Mouse (Mus musculus) heart, postnatal 25 days (tissue): ENCODE data around the gene Olfr1045. TPM values are rescaled to one million over a fixed set of nuclear protein-coding genes. Genes with fewer than 3 reads are reported as not detected.
"Not testable (repeated sequence)": the region's sequence is repeated elsewhere in the genome, so short reads cannot be mapped to it uniquely, and the experiment has no call there.

Experiments
- DNase-seq: peaks from one replicate; pipeline ENCODE4 v3.0.0; 2022; ENCODE audit warnings: low spot score
- intact Hi-C: fragments of 180-260 bp; cut with DNase I; formaldehyde crosslinking; loops from one replicate; pipeline ENCODE4 v1.15.1; 2025
- total RNA-seq, 2 experiments: library from RNA; stranded (reverse); gene quantifications; 2 replicates each; pipeline ENCODE4 v1.2.3; 2021

The Olfr1045 gene
- not detected for total RNA-seq

GRCm38 (mm10) chr2:86202909-86203308 is at the start of gene Olfr1045:
Gene Olfr1045, minus strand, starts transcription at chr2:86203009.
- intact Hi-C loops: no loop called here

GRCm38 (mm10) chr2:86240189-86240588 is 37.4 kb upstream of the Olfr1045 start, which contains the start of gene Olfr1048:
Gene Olfr1048, minus strand, starts transcription at chr2:86240289.
- intact Hi-C loops: no loop called here
- no peak for DNase-seq

More at GRCm38 (mm10) chr2:86202909-86203308, at the start of gene Olfr1045:
- DNase-seq: no peak

- intact Hi-C loops: no loop called here
- no peak for DNase-seq
Measured at GRCm38 (mm10) chr2:86231301-86231700, 28.5 kb upstream of the Olfr1045 start, which contains the start of gene Olfr1047. Gene Olfr1047, minus strand, starts transcription at chr2:86231401.

GRCm38 (mm10) chr2:86219214-86219613 is 16.4 kb upstream of the Olfr1045 start, which contains the start of gene Olfr1046:
Gene Olfr1046, minus strand, starts transcription at chr2:86219314.
- no peak for DNase-seq
- intact Hi-C loops: no loop called here

- DNase-seq: no peak
- intact Hi-C loops: no loop called here
Measured at GRCm38 (mm10) chr2:86195863-86196262, 6.9 kb downstream of the Olfr1045 start.

GRCm38 (mm10) chr2:86185583-86185982 is 17.2 kb downstream of the Olfr1045 start, which contains the start of gene Olfr52:
Gene Olfr52, minus strand, starts transcription at chr2:86185683.
- DNase-seq: no peak
- intact Hi-C loops: no loop called here

GRCm38 (mm10) chr2:86179950-86180349 is 22.9 kb downstream of the Olfr1045 start:
- intact Hi-C loops: no loop called here
- DNase-seq: no peak

- intact Hi-C loops: no loop called here
- DNase-seq: no peak
Measured at GRCm38 (mm10) chr2:86177720-86178119, 25.1 kb downstream of the Olfr1045 start, which contains the start of gene Olfr1044. Gene Olfr1044, minus strand, starts transcription at chr2:86177820.

- intact Hi-C loops, DNase-seq: not testable (repeated sequence)
Measured at GRCm38 (mm10) chr2:86175422-86175821, 27.4 kb downstream of the Olfr1045 start.

- intact Hi-C loops: no loop called here
- DNase-seq: no peak
Measured at GRCm38 (mm10) chr2:86167422-86167821, 35.4 kb downstream of the Olfr1045 start, which contains the start of gene Olfr1043. Gene Olfr1043, minus strand, starts transcription at chr2:86167522.

- intact Hi-C loops: no loop called here
- no peak for DNase-seq
Measured at GRCm38 (mm10) chr2:86161738-86162137, 41.1 kb downstream of the Olfr1045 start, which contains the start of gene Olfr1042. Gene Olfr1042, minus strand, starts transcription at chr2:86161838.

GRCm38 (mm10) chr2:86146632-86147031 is 56.2 kb downstream of the Olfr1045 start, which contains the start of gene Olfr1040:
Gene Olfr1040, minus strand, starts transcription at chr2:86146732.
- no peak for DNase-seq

More at GRCm38 (mm10) chr2:86146632-86147031, 56.2 kb downstream of the Olfr1045 start, which contains the start of gene Olfr1040:
- intact Hi-C loops: no loop called here

Other genes starting within 250 kb of the Olfr1045 start
- not detected for gene Olfr1029, start 229.1 kb downstream of the Olfr1045 start, total RNA-seq
- gene Olfr1030, start 223.7 kb downstream of the Olfr1045 start, total RNA-seq: not detected
- gene Olfr1031, start 212.7 kb downstream of the Olfr1045 start, total RNA-seq: not detected
- not detected for gene Olfr1032, start 197.5 kb downstream of the Olfr1045 start, total RNA-seq
- gene Olfr1033, start 182.4 kb downstream of the Olfr1045 start, total RNA-seq: 1 to 10 TPM; 5.3 to 6.2 TPM
- under 1 TPM; 0.14 to 0.16 TPM for gene Olfr1034, start 157.1 kb downstream of the Olfr1045 start, total RNA-seq
- gene Olfr1036, start 129.0 kb downstream of the Olfr1045 start, total RNA-seq: not detected
- not detected for gene Olfr1037, start 115.6 kb downstream of the Olfr1045 start, total RNA-seq
- gene Olfr1039, start 67.1 kb downstream of the Olfr1045 start, total RNA-seq: not detected
- not detected for gene Olfr1040, start 56.3 kb downstream of the Olfr1045 start, total RNA-seq
- gene Olfr1042, start 41.2 kb downstream of the Olfr1045 start, total RNA-seq: not detected
- gene Olfr1043, start 35.5 kb downstream of the Olfr1045 start, total RNA-seq: not detected
- gene Olfr1044, start 25.2 kb downstream of the Olfr1045 start, total RNA-seq: not detected
- not detected for gene Olfr52, start 17.3 kb downstream of the Olfr1045 start, total RNA-seq
- not detected for gene Olfr1046, start 16.3 kb upstream of the Olfr1045 start, total RNA-seq
- gene Olfr1047, start 28.4 kb upstream of the Olfr1045 start, total RNA-seq: not detected
- gene Olfr1048, start 37.3 kb upstream of the Olfr1045 start, total RNA-seq: not detected
- gene Olfr1049, start 55.3 kb upstream of the Olfr1045 start, total RNA-seq: not detected
- not detected for gene Olfr1051, start 76.1 kb upstream of the Olfr1045 start, total RNA-seq
- not detected for gene Olfr1052, start 89.4 kb upstream of the Olfr1045 start, total RNA-seq
- gene Olfr1053, start 112.3 kb upstream of the Olfr1045 start, total RNA-seq: not detected
- not detected for gene Olfr1054, start 132.4 kb upstream of the Olfr1045 start, total RNA-seq
- not detected for gene Olfr1055, start 147.3 kb upstream of the Olfr1045 start, total RNA-seq
- gene Olfr1056, start 159.5 kb upstream of the Olfr1045 start, total RNA-seq: not detected
- gene Olfr1057, start 175.4 kb upstream of the Olfr1045 start, total RNA-seq: not detected
- not detected for gene Olfr1058, start 185.6 kb upstream of the Olfr1045 start, total RNA-seq
- gene Olfr1061, start 211.0 kb upstream of the Olfr1045 start, total RNA-seq: not detected
- not detected for gene Olfr1062, start 223.7 kb upstream of the Olfr1045 start, total RNA-seq
- not detected for gene Olfr1065, start 247.6 kb upstream of the Olfr1045 start, total RNA-seq